Mouse (Mus musculus): ENCODE results near the gene Cenpu. TPM values are rescaled to one million over a fixed set of nuclear protein-coding genes. Genes with fewer than 3 reads are reported as not detected.

Cenpu gene
- polyA plus RNA-seq, 1 experiment from 2014 or later, result 9.7 TPM

DNA sequence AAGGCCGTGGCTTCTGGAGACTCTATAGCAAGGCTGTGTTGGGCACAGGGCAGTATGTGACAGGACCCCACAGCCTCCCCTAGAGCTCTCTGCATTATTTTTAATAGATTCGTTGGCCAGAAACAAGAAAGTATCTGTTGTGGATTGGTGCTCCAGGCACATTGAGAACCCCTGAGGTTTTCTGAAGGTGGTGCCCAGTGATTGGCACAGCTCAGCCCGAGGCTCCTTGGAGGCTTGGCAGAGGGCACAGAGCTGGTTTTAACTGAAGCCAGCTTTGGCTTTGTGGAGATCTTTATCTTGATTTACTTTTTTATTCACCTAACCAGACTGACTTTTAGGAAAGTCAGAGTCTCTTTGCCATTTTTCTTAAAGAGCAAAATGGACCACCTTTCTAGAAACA is 42.4 kb upstream of the Cenpu start:
- DNase-seq (ENCODE audit: low spot score), result no peak
- Histone ChIP-seq H3K27ac (no peak overlapping the region), H3K9me3 (replicated peaks; ENCODE audit: low read length) (no peaks in the 10 kb centered on the region), H3K4me2 (ENCODE audit: low read length) (no peak overlapping the region), H3K4me1 (replicated peaks; ENCODE audit: insufficient read depth, low read length) (0 out of 2 replicates have a peak, but pooled peaks cover 6% of the 10 kb centered on the region), H3K4me3 (replicated peaks; ENCODE audit: low read depth, low read length) (no peak overlapping the region), H3K36me3 (ENCODE audit: insufficient read depth, low read length) (peaks cover 9% of the 10 kb centered on the region; the same call in 1 of the 2 replicates), H3K27me3 (ENCODE audit: insufficient read depth, low read length) (no peaks in the 10 kb centered on the region), H3K9ac (ENCODE audit: low read depth, low read length) (no peak overlapping the region)
- no peak for ATAC-seq (replicated peaks; ENCODE audit: low FRiP score, low read depth)
- TF ChIP-seq CTCF (IDR thresholded peaks at IDR 0.05; ENCODE audit: low read depth), result no peak
- whole genome bisulfite sequencing, result 84% methylated on average over 3 of the region's 3 CpGs

DNA sequence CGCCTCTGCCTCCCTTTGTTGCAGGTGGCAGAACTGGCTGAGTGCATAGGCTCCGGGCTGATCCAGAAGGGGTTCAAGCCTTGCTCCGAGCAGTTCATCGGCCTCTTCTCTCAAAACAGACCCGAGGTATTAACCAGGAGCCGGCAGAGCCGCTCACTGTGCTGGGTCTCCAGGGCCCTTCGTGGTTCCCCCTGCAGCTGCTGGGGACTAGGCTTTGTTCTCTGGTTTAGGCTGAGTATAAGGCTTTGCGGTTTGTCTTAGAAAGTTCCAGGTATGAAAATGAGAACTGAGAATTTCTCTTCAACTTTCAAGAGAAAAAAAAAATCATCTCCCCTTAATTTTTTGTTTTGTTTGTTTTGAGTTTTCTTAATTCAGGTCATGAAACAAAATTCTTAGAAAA is 40.5 kb upstream of the Cenpu start:
- H3K27me3 ChIP-seq (ENCODE audit: insufficient read depth, low read length), result no peaks in the 10 kb centered on the region
- no peak for TF ChIP-seq CTCF (IDR thresholded peaks at IDR 0.05; ENCODE audit: low read depth)
- WGBS, result 90% methylated on average over 9 of the region's 9 CpGs
- ATAC-seq (replicated peaks; ENCODE audit: low FRiP score, low read depth) (no peak), DNase-seq (ENCODE audit: low spot score) (no peak)
- H3K27ac ChIP-seq, result no peak overlapping the region
- H3K36me3 ChIP-seq (ENCODE audit: insufficient read depth, low read length), result peaks cover 9% of the 10 kb centered on the region; the same call in 1 of the 2 replicates
- no peak overlapping the region for H3K4me3 ChIP-seq (replicated peaks; ENCODE audit: low read depth, low read length)
- no peak overlapping the region for H3K9ac ChIP-seq (ENCODE audit: low read depth, low read length)
- H3K4me2 ChIP-seq (ENCODE audit: low read length), result no peak overlapping the region
- H3K9me3 ChIP-seq (replicated peaks; ENCODE audit: low read length), result no peaks in the 10 kb centered on the region
- H3K4me1 ChIP-seq (replicated peaks; ENCODE audit: insufficient read depth, low read length), result 0 out of 2 replicates have a peak, but pooled peaks cover 5% of the 10 kb centered on the region

DNA sequence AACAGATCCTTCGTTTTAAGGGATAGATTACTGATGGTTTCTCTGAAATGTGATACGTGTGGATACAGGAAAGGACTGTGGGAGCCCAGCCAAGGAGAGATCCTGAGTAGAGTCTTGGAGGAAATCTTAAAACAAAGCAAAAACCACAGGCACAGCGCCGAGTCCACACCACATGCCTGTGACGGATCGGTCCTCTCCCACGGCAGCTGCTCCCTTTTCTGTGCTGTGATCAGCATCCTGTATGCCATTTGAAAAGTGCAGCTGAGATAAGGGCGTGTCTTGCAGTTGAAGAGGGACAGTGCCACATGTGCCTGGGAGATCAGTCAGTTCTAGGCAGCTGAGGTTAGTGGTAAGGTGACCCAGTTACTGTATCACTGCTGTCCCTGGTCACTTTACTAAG is 39.3 kb upstream of the Cenpu start:
- DNase-seq (ENCODE audit: low spot score), result peak; percentile 53
- Histone ChIP-seq H3K4me2 (ENCODE audit: low read length) (no peak overlapping the region), H3K9me3 (replicated peaks; ENCODE audit: low read length) (no peaks in the 10 kb centered on the region), H3K27ac (no peak overlapping the region), H3K9ac (ENCODE audit: low read depth, low read length) (no peak overlapping the region), H3K4me3 (replicated peaks; ENCODE audit: low read depth, low read length) (no peak overlapping the region), H3K4me1 (replicated peaks; ENCODE audit: insufficient read depth, low read length) (0 out of 2 replicates have a peak, but pooled peaks cover 5% of the 10 kb centered on the region), H3K36me3 (ENCODE audit: insufficient read depth, low read length) (peaks cover 9% of the 10 kb centered on the region; the same call in 1 of the 2 replicates), H3K27me3 (ENCODE audit: insufficient read depth, low read length) (no peaks in the 10 kb centered on the region)
- ATAC-seq (replicated peaks; ENCODE audit: low FRiP score, low read depth), result no peak
- TF ChIP-seq CTCF (IDR thresholded peaks at IDR 0.05; ENCODE audit: low read depth), result no peak
- WGBS, result 29% methylated on average over 8 of the region's 8 CpGs

DNA sequence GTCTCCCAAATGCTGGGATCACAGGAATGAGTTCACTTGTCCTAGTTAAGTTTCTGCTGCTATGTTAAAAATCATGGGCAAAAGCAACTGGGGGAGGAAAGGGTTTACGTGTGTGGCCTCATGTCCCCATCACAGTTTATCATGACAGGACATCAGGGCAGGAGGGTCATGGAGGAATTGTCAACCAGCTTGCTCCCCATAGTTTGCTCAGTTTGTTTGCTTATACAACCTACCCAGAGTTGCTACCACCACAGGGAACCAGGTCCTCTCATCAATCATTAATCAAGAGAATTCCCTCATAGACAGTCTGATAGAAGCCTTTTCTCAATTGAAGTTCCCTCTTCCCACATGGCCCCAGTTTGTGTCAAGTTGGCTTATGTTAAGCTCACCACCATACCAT is 37.8 kb upstream of the Cenpu start:
- Histone ChIP-seq H3K36me3 (ENCODE audit: insufficient read depth, low read length) (peaks cover 9% of the 10 kb centered on the region; the same call in 1 of the 2 replicates), H3K4me2 (ENCODE audit: low read length) (no peak overlapping the region), H3K27me3 (ENCODE audit: insufficient read depth, low read length) (no peaks in the 10 kb centered on the region), H3K4me3 (replicated peaks; ENCODE audit: low read depth, low read length) (no peak overlapping the region), H3K4me1 (replicated peaks; ENCODE audit: insufficient read depth, low read length) (0 out of 2 replicates have a peak, but pooled peaks cover 4% of the 10 kb centered on the region), H3K27ac (no peak overlapping the region), H3K9ac (ENCODE audit: low read depth, low read length) (no peak overlapping the region), H3K9me3 (replicated peaks; ENCODE audit: low read length) (no peaks in the 10 kb centered on the region)
- ATAC-seq (replicated peaks; ENCODE audit: low FRiP score, low read depth) (no peak), DNase-seq (ENCODE audit: low spot score) (no peak)
- no peak for TF ChIP-seq CTCF (IDR thresholded peaks at IDR 0.05; ENCODE audit: low read depth)
- 79% methylated on average over 1 of the region's 1 CpGs for WGBS

DNA sequence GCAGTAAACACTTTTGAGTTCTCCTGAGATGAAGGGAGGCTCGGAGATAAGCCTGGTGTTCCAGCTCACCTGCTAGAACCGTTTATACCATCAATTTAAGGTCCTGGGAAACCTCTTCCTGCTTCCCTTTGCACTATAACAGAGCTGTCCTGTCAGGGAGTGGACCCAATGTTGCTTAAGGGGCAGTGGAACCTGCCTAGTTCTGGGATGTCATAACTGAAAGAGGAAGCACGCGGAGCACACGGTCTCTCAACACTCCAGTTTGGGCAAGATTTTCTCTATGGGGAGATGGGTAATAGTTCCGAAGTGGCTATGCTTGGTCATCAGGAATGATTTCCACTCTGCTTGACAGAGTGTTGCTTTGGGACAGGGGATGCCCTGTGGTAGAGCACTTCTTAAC is 31.2 kb upstream of the Cenpu start:
- ATAC-seq (replicated peaks; ENCODE audit: low FRiP score, low read depth), result no peak
- H3K36me3 ChIP-seq (ENCODE audit: insufficient read depth, low read length), result 0 out of 2 replicates have a peak, but pooled peaks cover 5% of the 10 kb centered on the region
- no peak for DNase-seq (ENCODE audit: low spot score)
- H3K27me3 ChIP-seq (ENCODE audit: insufficient read depth, low read length), result no peaks in the 10 kb centered on the region
- no peak overlapping the region for H3K4me3 ChIP-seq (replicated peaks; ENCODE audit: low read depth, low read length)
- H3K4me1 ChIP-seq (replicated peaks; ENCODE audit: insufficient read depth, low read length), result no peaks in the 10 kb centered on the region
- H3K9ac ChIP-seq (ENCODE audit: low read depth, low read length), result no peak overlapping the region
- no peak overlapping the region for H3K4me2 ChIP-seq (ENCODE audit: low read length)
- TF ChIP-seq CTCF (IDR thresholded peaks at IDR 0.05; ENCODE audit: low read depth), result no peak
- WGBS, result 86% methylated on average over 6 of the region's 6 CpGs
- no peak overlapping the region for H3K27ac ChIP-seq
- H3K9me3 ChIP-seq (replicated peaks; ENCODE audit: low read length), result no peaks in the 10 kb centered on the region

DNA sequence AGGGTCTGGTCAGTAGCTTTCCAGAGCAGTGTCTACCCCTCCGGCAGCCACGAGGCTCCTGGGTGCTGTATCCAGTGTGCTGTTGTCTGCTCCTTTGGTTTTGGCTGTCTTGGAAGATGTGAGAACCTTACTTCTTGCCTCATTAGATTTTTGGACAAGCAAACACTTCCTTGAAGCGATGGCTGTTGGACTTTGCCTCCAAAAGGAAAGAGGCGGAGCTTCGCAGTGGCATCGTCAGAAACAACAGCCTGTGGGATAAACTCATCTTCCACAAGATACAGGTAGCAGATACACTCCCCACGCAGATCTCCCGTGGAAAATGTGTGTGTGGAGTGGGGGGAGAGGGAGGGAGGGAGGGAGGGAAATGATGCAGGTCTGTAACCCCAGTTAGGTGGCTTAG is 25.7 kb upstream of the Cenpu start:
- Histone ChIP-seq H3K4me3 (replicated peaks; ENCODE audit: low read depth, low read length) (no peak overlapping the region), H3K36me3 (ENCODE audit: insufficient read depth, low read length) (0 out of 2 replicates have a peak, but pooled peaks cover 5% of the 10 kb centered on the region), H3K27me3 (ENCODE audit: insufficient read depth, low read length) (no peaks in the 10 kb centered on the region), H3K4me1 (replicated peaks; ENCODE audit: insufficient read depth, low read length) (peaks cover 6% of the 10 kb centered on the region; the same call in 1 of the 2 replicates), H3K4me2 (ENCODE audit: low read length) (no peak overlapping the region), H3K9me3 (replicated peaks; ENCODE audit: low read length) (no peaks in the 10 kb centered on the region), H3K9ac (ENCODE audit: low read depth, low read length) (no peak overlapping the region), H3K27ac (no peak overlapping the region)
- TF ChIP-seq CTCF (IDR thresholded peaks at IDR 0.05; ENCODE audit: low read depth), result no peak
- DNase-seq (ENCODE audit: low spot score), result no peak
- 80% methylated on average over 8 of the region's 8 CpGs for WGBS
- ATAC-seq (replicated peaks; ENCODE audit: low FRiP score, low read depth), result no peak

DNA sequence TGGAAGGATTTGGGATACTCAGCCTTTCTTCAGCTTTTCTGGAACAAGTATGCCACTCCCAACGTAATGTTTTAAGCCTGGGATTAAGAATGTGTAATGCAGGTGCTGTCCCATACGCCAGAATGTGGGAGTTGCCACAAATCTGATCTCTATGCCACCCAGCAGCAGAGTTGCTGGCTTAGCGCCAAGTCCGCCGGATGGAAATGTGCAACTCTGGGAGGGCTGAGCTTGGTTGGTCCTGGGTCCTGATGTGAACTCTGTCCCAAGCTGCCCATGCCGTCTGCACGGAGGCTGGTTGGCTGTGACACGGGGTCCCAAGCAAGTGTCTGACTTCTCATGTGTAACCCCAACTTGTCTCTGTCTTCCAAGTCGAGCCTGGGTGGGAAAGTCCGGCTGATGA is 25.0 kb upstream of the Cenpu start:
- no peak overlapping the region for H3K27ac ChIP-seq
- H3K9me3 ChIP-seq (replicated peaks; ENCODE audit: low read length), result no peaks in the 10 kb centered on the region
- ATAC-seq (replicated peaks; ENCODE audit: low FRiP score, low read depth) (peak; percentile 58), DNase-seq (ENCODE audit: low spot score) (peak; percentile 31)
- H3K4me2 ChIP-seq (ENCODE audit: low read length), result no peak overlapping the region
- no peak for TF ChIP-seq CTCF (IDR thresholded peaks at IDR 0.05; ENCODE audit: low read depth)
- H3K27me3 ChIP-seq (ENCODE audit: insufficient read depth, low read length), result no peaks in the 10 kb centered on the region
- 0 out of 2 replicates have a peak, but pooled peaks cover 2% of the 10 kb centered on the region for H3K36me3 ChIP-seq (ENCODE audit: insufficient read depth, low read length)
- H3K9ac ChIP-seq (ENCODE audit: low read depth, low read length), result no peak overlapping the region
- H3K4me1 ChIP-seq (replicated peaks; ENCODE audit: insufficient read depth, low read length), result peaks cover 6% of the 10 kb centered on the region; the same call in 1 of the 2 replicates
- H3K4me3 ChIP-seq (replicated peaks; ENCODE audit: low read depth, low read length), result no peak overlapping the region
- 46% methylated on average over 10 of the region's 10 CpGs for WGBS
